Mouse (Mus musculus): Measurements from ENCODE around the gene Dhodh. TPM values are rescaled to one million over a fixed set of nuclear protein-coding genes. Genes with fewer than 3 reads are reported as not detected.

Gene Dhodh
- polyA plus RNA-seq, 1 experiment = 12.8 TPM

DNA sequence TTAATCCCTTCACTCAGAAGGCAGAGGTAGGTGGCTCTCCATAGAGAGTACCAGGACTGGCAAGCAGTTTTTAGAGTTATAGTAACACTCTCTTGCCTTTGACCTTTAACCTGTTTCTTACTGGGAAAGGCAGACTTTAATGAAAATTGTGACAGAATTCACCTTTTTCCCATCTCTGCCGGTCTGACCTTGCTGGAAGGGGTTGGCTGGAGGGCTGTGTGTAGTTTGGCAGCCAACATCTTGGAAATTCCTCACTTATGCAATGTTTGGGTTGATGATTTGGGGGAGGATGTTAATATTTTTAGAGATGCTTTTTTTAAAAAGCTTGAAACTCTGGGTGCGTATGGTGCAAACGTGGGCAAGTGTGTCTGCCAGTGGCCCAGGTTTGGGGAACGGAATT is 24.2 kb downstream of the Dhodh start:
- H3K4me3 ChIP-seq (replicated peaks; ENCODE audit: control insufficient read depth, low read depth, low read length) = no peak overlapping the region
- WGBS = 63% methylated on average over 4 of the region's 4 CpGs
- H3K27ac ChIP-seq (ENCODE audit: control insufficient read depth, insufficient read depth, low read depth, low read length, poor library complexity) = no peak overlapping the region
- TF ChIP-seq POLR2A (IDR thresholded peaks at IDR 0.05; ENCODE audit: borderline replicate concordance, control insufficient read depth, low read depth, low read length) (no peak), CTCF (IDR thresholded peaks at IDR 0.05; ENCODE audit: control insufficient read depth, insufficient read depth, low read length) (no peak)
- H3K4me1 ChIP-seq (ENCODE audit: control insufficient read depth, insufficient read depth, low read length) = peaks cover 7% of the 10 kb centered on the region

DNA sequence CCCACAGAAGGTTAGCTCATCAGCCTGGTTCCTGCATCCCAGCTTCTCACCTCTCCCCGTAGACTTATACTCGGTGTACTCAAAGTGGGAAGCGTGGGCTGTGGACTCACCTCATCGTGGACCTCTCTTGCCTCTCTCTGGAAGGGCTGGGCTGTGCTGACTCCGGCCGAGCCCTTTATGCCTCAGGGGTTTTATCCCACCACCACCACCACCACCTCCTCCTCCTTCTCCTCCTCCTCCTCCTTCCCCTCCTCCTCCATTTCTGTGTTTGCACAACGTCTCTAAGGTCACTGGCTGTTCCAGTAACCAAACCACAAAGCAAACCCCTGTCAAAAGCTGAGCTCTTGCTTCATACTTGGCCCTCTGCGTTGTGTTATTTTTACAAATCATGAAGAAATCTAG is 29.6 kb downstream of the Dhodh start, which contains the start of gene Hp:
Gene Hp, minus strand, starts transcription at position 273 of the 402 bp plus-strand sequence.
- Histone ChIP-seq H3K4me3 (replicated peaks; ENCODE audit: control insufficient read depth, low read depth, low read length) (peak within 1 kb of the TSS; percentile 75), H3K4me1 (ENCODE audit: control insufficient read depth, insufficient read depth, low read length) (peaks cover 4% of the 10 kb centered on the region), H3K27ac (ENCODE audit: control insufficient read depth, insufficient read depth, low read depth, low read length, poor library complexity) (peak within 1 kb of the TSS; percentile 75)
- WGBS = 27% methylated on average over 8 of the region's 8 CpGs
- peak; percentile 83 for TF ChIP-seq POLR2A (IDR thresholded peaks at IDR 0.05; ENCODE audit: borderline replicate concordance, control insufficient read depth, low read depth, low read length)
- TF ChIP-seq CTCF (IDR thresholded peaks at IDR 0.05; ENCODE audit: control insufficient read depth, insufficient read depth, low read length) = no peak

DNA sequence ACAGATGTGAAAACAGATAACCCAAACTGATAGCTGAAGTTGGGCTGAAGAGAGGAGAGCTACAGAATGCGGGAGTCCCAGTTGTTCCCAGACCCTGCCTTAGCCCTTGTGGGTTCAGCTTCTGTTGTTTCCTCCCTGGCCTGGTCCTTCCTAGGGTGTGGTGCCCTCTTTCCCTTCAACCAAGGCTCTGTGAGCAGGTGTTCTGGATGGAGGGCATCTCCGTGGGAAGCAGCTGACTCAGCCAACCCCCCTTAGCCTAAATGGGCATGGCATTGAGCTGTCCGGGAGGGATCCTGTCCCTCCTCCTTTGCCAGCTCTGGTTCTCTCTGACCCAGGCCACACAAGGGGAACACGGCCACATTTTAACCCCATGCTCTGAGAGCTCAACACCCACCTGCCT is 32.2 kb downstream of the Dhodh start:
- H3K27ac ChIP-seq (ENCODE audit: control insufficient read depth, insufficient read depth, low read depth, low read length, poor library complexity) = peak overlapping the region; percentile 74

DNA sequence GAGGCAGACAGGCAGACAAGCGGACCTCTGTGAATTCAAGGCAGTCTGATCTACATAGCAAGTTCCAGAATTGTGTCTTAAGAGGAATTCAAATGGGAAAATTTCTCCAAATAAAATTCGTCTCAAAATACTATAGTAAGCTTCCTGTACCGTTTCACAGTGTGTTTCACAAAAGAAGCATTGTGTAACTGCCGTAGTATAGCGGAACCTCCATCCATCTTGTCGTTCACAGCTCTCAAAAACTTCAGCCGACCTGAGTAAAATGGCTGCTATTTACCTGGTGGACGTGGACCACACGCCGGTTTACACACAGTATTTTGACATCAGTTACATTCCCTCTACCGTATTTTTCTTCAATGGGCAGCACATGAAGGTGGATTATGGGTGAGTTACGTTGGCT is 37.3 kb downstream of the Dhodh start:
- 57% methylated on average over 12 of the region's 12 CpGs for WGBS
- Histone ChIP-seq H3K4me3 (replicated peaks; ENCODE audit: control insufficient read depth, low read depth, low read length) (no peak overlapping the region), H3K4me1 (ENCODE audit: control insufficient read depth, insufficient read depth, low read length) (peaks cover 2% of the 10 kb centered on the region; the same call in 1 of the 2 replicates), H3K27ac (ENCODE audit: control insufficient read depth, insufficient read depth, low read depth, low read length, poor library complexity) (peak overlapping the region; percentile 59)
- no peak for TF ChIP-seq CTCF (IDR thresholded peaks at IDR 0.05; ENCODE audit: control insufficient read depth, insufficient read depth, low read length)
- no peak for TF ChIP-seq POLR2A (IDR thresholded peaks at IDR 0.05; ENCODE audit: borderline replicate concordance, control insufficient read depth, low read depth, low read length)

More for the DNA sequence above, 32.2 kb downstream of the Dhodh start:
- WGBS = 58% methylated on average over 4 of the region's 4 CpGs
- Histone ChIP-seq H3K4me3 (replicated peaks; ENCODE audit: control insufficient read depth, low read depth, low read length) (peak overlapping the region; percentile 67), H3K4me1 (ENCODE audit: control insufficient read depth, insufficient read depth, low read length) (peaks cover 2% of the 10 kb centered on the region; the same call in 1 of the 2 replicates)
- no peak for TF ChIP-seq POLR2A (IDR thresholded peaks at IDR 0.05; ENCODE audit: borderline replicate concordance, control insufficient read depth, low read depth, low read length)
- TF ChIP-seq CTCF (IDR thresholded peaks at IDR 0.05; ENCODE audit: control insufficient read depth, insufficient read depth, low read length) = no peak

DNA sequence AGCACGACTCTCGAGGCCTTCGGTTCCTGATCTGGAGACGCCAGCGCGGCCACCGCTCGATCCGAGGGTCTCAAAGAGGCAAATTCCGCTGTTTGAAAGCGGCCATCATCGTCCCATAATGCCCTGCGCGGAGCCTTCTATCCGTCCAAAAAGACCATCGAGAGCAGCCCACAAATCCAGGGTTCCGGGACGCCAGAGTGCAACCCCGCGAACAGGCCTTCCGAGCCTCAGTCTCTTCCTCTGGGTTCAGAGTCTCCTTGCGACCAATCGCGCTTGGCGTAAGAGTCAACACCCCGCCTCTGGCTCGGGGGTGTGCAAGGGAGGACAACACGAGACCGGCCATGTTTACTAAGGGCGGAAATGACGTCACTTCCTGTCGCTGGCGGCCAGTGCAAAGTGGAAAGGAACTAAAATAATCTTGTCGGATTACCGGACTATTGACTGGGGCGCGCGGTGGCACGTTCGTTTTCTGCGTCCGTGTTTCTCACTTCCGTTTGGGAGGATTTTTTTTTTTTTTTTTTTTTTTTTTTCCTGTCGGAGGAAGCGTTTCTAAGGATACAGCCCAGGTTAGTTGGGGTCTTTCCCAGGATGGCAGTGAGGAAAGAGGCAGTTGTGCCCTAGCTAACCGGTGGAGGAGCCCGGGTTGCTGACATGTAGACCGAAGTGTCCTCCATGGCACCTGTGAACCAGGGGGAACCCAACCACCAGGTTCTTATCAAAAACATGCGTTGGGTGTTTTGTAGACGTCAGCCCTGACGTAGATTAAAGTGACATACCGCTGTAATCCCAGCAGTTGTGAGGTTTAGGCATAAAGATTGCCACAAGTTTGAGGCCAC is 42.8 kb downstream of the Dhodh start, which contains the start of the genes Dhx38 and Txnl4b:
Gene Dhx38, minus strand, starts transcription at position 364 of the 836 bp plus-strand sequence.
Gene Txnl4b, plus strand, starts transcription at position 395 of the 836 bp plus-strand sequence.
- Histone ChIP-seq H3K4me1 (ENCODE audit: control insufficient read depth, insufficient read depth, low read length) (peaks cover 2% of the 10 kb centered on the region; the same call in 1 of the 2 replicates), H3K4me3 (replicated peaks; ENCODE audit: control insufficient read depth, low read depth, low read length) (peak within 1 kb of the TSS; percentile 90), H3K27ac (ENCODE audit: control insufficient read depth, insufficient read depth, low read depth, low read length, poor library complexity) (peak within 1 kb of the TSS; percentile 96)
- under 1% methylated on average over 52 of the region's 52 CpGs for WGBS
- TF ChIP-seq CTCF (IDR thresholded peaks at IDR 0.05; ENCODE audit: control insufficient read depth, insufficient read depth, low read length) = no peak
- peak; percentile 45; the same call in 1 of the 2 replicates for TF ChIP-seq POLR2A (IDR thresholded peaks at IDR 0.05; ENCODE audit: borderline replicate concordance, control insufficient read depth, low read depth, low read length)

DNA sequence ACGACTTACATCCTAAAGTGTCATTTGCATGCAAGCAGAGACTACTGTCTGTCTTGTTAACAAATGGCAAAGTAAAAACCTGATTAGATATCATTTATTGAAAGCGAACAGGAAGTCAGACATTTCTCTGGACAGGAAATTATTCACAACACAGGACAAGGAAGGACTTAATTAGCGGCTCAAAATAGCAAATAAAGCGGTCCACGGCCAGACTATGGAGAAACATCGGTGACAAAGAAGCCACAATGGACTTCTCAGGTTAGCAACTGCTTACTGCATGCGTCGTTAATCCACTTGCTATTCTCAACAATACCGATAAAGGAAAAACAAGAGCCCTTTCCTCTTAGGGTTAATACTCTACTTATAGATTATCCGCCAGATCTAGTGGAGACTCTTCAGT is 43.7 kb downstream of the Dhodh start:
- Histone ChIP-seq H3K27ac (ENCODE audit: control insufficient read depth, insufficient read depth, low read depth, low read length, poor library complexity) (peak overlapping the region; percentile 96), H3K4me1 (ENCODE audit: control insufficient read depth, insufficient read depth, low read length) (peaks cover 2% of the 10 kb centered on the region; the same call in 1 of the 2 replicates), H3K4me3 (replicated peaks; ENCODE audit: control insufficient read depth, low read depth, low read length) (peak overlapping the region; percentile 90)
- TF ChIP-seq POLR2A (IDR thresholded peaks at IDR 0.05; ENCODE audit: borderline replicate concordance, control insufficient read depth, low read depth, low read length) = no peak
- TF ChIP-seq CTCF (IDR thresholded peaks at IDR 0.05; ENCODE audit: control insufficient read depth, insufficient read depth, low read length) = no peak
- 2% methylated on average over 10 of the region's 10 CpGs for WGBS

DNA sequence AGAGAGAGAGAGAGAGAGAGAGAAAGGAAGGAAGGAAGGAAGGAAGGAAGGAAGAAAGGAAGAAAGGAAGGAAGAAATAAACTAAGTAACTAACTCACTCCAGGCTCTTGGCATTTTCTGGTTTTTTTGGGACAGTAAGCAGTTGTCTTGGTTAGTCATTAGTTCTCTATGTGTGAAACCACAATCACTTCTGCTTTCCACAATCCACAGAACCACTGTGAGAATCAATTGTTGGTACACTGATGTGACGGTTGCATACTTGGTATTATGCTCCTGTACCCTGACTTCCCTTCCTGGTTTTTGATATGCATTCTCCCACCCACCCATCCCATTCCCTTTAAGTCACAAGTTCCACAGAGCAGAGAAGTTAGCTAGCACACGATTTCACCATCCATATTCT is 44.6 kb downstream of the Dhodh start:
- no peak overlapping the region for H3K4me3 ChIP-seq (replicated peaks; ENCODE audit: control insufficient read depth, low read depth, low read length)
- H3K4me1 ChIP-seq (ENCODE audit: control insufficient read depth, insufficient read depth, low read length) = peaks cover 2% of the 10 kb centered on the region; the same call in 1 of the 2 replicates
- 13% methylated on average over 2 of the region's 2 CpGs for WGBS
- H3K27ac ChIP-seq (ENCODE audit: control insufficient read depth, insufficient read depth, low read depth, low read length, poor library complexity) = no peak overlapping the region
- no peak for TF ChIP-seq CTCF (IDR thresholded peaks at IDR 0.05; ENCODE audit: control insufficient read depth, insufficient read depth, low read length)
- no peak for TF ChIP-seq POLR2A (IDR thresholded peaks at IDR 0.05; ENCODE audit: borderline replicate concordance, control insufficient read depth, low read depth, low read length)

DNA sequence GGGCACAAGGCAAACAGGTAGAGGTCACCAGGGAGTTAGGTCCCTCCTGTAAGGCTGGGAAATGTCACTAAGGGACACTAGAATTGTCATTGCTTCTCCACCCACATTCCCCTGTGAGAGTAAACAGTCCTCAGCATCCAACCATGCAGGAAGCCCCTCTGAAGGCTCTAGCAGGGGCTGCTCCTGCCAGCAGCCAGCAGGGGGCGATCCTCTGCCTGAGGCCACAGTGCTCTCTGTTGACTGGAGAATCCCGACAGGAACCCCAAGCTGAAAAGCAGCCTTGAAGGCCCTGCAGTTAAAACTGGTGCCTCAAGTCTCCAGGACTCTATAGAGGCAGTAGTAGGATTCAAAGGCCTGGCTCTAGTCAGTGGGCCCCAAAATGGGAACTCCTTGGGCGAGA is 56.8 kb downstream of the Dhodh start:
- H3K27ac ChIP-seq (ENCODE audit: control insufficient read depth, insufficient read depth, low read depth, low read length, poor library complexity) = no peak overlapping the region
- no peak overlapping the region for H3K4me3 ChIP-seq (replicated peaks; ENCODE audit: control insufficient read depth, low read depth, low read length)
- H3K4me1 ChIP-seq (ENCODE audit: control insufficient read depth, insufficient read depth, low read length) = no peaks in the 10 kb centered on the region
- WGBS = 55% methylated on average over 3 of the region's 3 CpGs
- TF ChIP-seq POLR2A (IDR thresholded peaks at IDR 0.05; ENCODE audit: borderline replicate concordance, control insufficient read depth, low read depth, low read length) = no peak
- peak; percentile 64 for TF ChIP-seq CTCF (IDR thresholded peaks at IDR 0.05; ENCODE audit: control insufficient read depth, insufficient read depth, low read length)
